Mouse (Mus musculus) gastrocnemius, postnatal 36 days (tissue): ENCODE data around the gene Nfib. TPM values are rescaled to one million over a fixed set of nuclear protein-coding genes. Genes with fewer than 3 reads are reported as not detected.

Experiments
- DNase-seq, 2 experiments: peaks; one replicate each; pipeline ENCODE4 v3.0.0; 2022
- intact Hi-C: fragments of 180-260 bp; cut with DNase I; formaldehyde crosslinking; loops from one replicate; pipeline ENCODE4 v1.15.1; 2025
- total RNA-seq, 2 experiments: library from RNA; stranded (reverse); gene quantifications; 2 replicates each; pipeline ENCODE4 v1.2.3; 2021

The Nfib gene
- total RNA-seq, 2 experiments from 2014 or later, result 74.8 to 75.9 TPM

GRCm38 (mm10) chr4:82549762-82550380 lies 155.7 kb downstream of the Nfib start:
- no peak for DNase-seq
- intact Hi-C loops, result loop anchor here (5.0 kb wide), 1 partner anchor 37 kb away; no protein-coding TSS in a partner anchor

GRCm38 (mm10) chr4:82548247-82548646 lies 157.3 kb downstream of the Nfib start:
- DNase-seq, result peak; percentile 62 to 72
- intact Hi-C loops, result no loop called here

- no peak for DNase-seq
- intact Hi-C loops, result loop anchor here (2.0 kb wide), 2 partner anchors 979 to 1045 kb away; no protein-coding TSS in a partner anchor
Measured at GRCm38 (mm10) chr4:82543936-82544335, 161.6 kb downstream of the Nfib start.

- intact Hi-C loops, result loop anchor here (2.0 kb wide), 2 partner anchors 979 to 1045 kb away; no protein-coding TSS in a partner anchor
- DNase-seq, result no peak
Measured at GRCm38 (mm10) chr4:82543398-82543740, 162.2 kb downstream of the Nfib start.

GRCm38 (mm10) chr4:82542656-82543397 lies 162.7 kb downstream of the Nfib start:
- no peak for DNase-seq
- intact Hi-C loops, result loop anchor here (2.0 kb wide), 2 partner anchors 978 to 1044 kb away; no protein-coding TSS in a partner anchor

- DNase-seq, result peak in 1 of 2 experiments; percentile 74
- intact Hi-C loops, result loop anchor here (2.0 kb wide), 2 partner anchors 977 to 1043 kb away; no protein-coding TSS in a partner anchor
Measured at GRCm38 (mm10) chr4:82541894-82542510, 163.5 kb downstream of the Nfib start.

GRCm38 (mm10) chr4:82540466-82540990 lies 165.0 kb downstream of the Nfib start:
- intact Hi-C loops, result loop anchor here (1.0 kb wide), 1 partner anchor 32 kb away; no protein-coding TSS in a partner anchor
- DNase-seq, result no peak

GRCm38 (mm10) chr4:82540048-82540410 lies 165.5 kb downstream of the Nfib start:
- no peak for DNase-seq
- intact Hi-C loops, result loop anchor here (1.0 kb wide), 1 partner anchor 32 kb away; no protein-coding TSS in a partner anchor

GRCm38 (mm10) chr4:82539406-82540047 lies 166.0 kb downstream of the Nfib start:
- no peak for DNase-seq

GRCm38 (mm10) chr4:82538815-82539214 lies 166.7 kb downstream of the Nfib start:
- intact Hi-C loops, result loop anchor here (2.0 kb wide), 1 partner anchor 26 kb away; no protein-coding TSS in a partner anchor

More at GRCm38 (mm10) chr4:82539406-82540047, 166.0 kb downstream of the Nfib start:
- intact Hi-C loops, result loop anchor here (1.0 to 2.0 kb wide), 2 partner anchors 27 to 31 kb away; no protein-coding TSS in a partner anchor

GRCm38 (mm10) chr4:82538069-82538811 lies 167.3 kb downstream of the Nfib start:
- DNase-seq, result peak in 1 of 2 experiments; percentile 60
- intact Hi-C loops, result loop anchor here (2.0 kb wide), 1 partner anchor 25 kb away; no protein-coding TSS in a partner anchor

More at GRCm38 (mm10) chr4:82538815-82539214, 166.7 kb downstream of the Nfib start:
- no peak for DNase-seq

- peak in 1 of 2 experiments; percentile 73 for DNase-seq
- intact Hi-C loops, result no loop called here
Measured at GRCm38 (mm10) chr4:82537279-82537967, 168.1 kb downstream of the Nfib start.

- DNase-seq, result peak in 1 of 2 experiments; percentile 56
- intact Hi-C loops, result no loop called here
Measured at GRCm38 (mm10) chr4:82536435-82537278, 168.9 kb downstream of the Nfib start.

- intact Hi-C loops, result no loop called here
Measured at GRCm38 (mm10) chr4:82535606-82536434, 169.7 kb downstream of the Nfib start.

GRCm38 (mm10) chr4:82533231-82533630 lies 172.3 kb downstream of the Nfib start:
- DNase-seq, result no peak
- intact Hi-C loops, result no loop called here

More at GRCm38 (mm10) chr4:82535606-82536434, 169.7 kb downstream of the Nfib start:
- no peak for DNase-seq

- DNase-seq, result no peak
- intact Hi-C loops, result no loop called here
Measured at GRCm38 (mm10) chr4:82532443-82533191, 172.9 kb downstream of the Nfib start.
